ENCODE assay signal across 22 mouse cellular contexts in the genomic region with DNA sequence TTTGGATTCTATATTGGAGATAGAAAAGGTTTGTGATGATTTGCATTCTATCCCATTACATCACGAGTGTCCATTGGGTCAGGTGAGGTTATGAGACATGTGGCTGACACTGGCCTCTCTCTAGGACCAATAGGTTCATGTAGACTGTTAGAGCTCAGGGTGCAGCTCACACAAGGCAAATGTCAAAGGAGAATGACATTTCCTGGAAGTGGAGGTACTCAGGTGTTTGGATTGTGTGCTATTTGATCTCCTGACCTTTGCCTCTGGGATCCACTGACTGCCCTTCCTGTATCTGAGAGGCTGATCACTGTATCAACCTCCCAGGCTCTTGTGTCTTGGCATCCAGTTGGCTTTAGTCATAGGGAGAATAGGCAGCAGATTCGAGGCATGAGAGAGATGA.
"Had no signal": no experiment of that assay in that cellular context is flagged by ENCODE, and none has a peak within 500 bp of the region (broad histone marks: within the 10 kb centered on the region; RNA-seq: fewer than 3 reads in every experiment).

No protein-coding gene starts in this region.

- H3K36me3 ChIP-seq: heart, embryonic 10.5 days; heart, embryonic 12.5 days; hindbrain, embryonic 10.5 days; hindbrain, embryonic 13.5 days; hindbrain, embryonic 15.5 days; limb, embryonic 13.5 days; limb, embryonic 15.5 days had no signal

- H3K9me3 ChIP-seq: heart, embryonic 10.5 days; heart, embryonic 12.5 days; hindbrain, embryonic 10.5 days; hindbrain, embryonic 13.5 days; hindbrain, embryonic 15.5 days; limb, embryonic 13.5 days; limb, embryonic 15.5 days had no signal

- ATAC-seq: forebrain, embryonic 16.5 days; intestine, embryonic 16.5 days had no signal

- H3K4me1 ChIP-seq: hindbrain, embryonic 15.5 days; limb, embryonic 13.5 days; limb, embryonic 15.5 days had no signal

- H3K4me3 ChIP-seq: gastrocnemius, adult 2 months; heart, embryonic 10.5 days; heart, embryonic 12.5 days; hindbrain, embryonic 10.5 days; hindbrain, embryonic 13.5 days; hindbrain, embryonic 15.5 days; limb, embryonic 13.5 days; limb, embryonic 15.5 days had no signal

- H3K9ac ChIP-seq: heart, embryonic 12.5 days; hindbrain, embryonic 13.5 days; hindbrain, embryonic 15.5 days; limb, embryonic 13.5 days; limb, embryonic 15.5 days; liver, embryonic 14.5 days had no signal

- DNase-seq: gastrocnemius, adult 2 months; gastrocnemius, postnatal 10 days; gastrocnemius, postnatal 25 days; heart, adult 18-20 months; heart, postnatal 10 days; heart, postnatal 4 days; kidney, adult 11 months; kidney, adult 8-10 months; kidney, postnatal 14 days; kidney, postnatal 36 days; left cerebral cortex, postnatal 4 days had no signal

- H3K27me3 ChIP-seq: hindbrain, embryonic 13.5 days; hindbrain, embryonic 15.5 days; limb, embryonic 13.5 days; limb, embryonic 15.5 days had no signal

- H3K4me2 ChIP-seq: heart, embryonic 12.5 days; hindbrain, embryonic 13.5 days; hindbrain, embryonic 15.5 days; limb, embryonic 13.5 days; limb, embryonic 15.5 days had no signal

- H3K27ac ChIP-seq: gastrocnemius, adult 2 months; heart, embryonic 10.5 days; hindbrain, embryonic 10.5 days; hindbrain, embryonic 13.5 days; hindbrain, embryonic 15.5 days; kidney, postnatal 0 days; limb, embryonic 13.5 days; limb, embryonic 15.5 days; liver, embryonic 14.5 days had no signal
